Mouse (Mus musculus): ENCODE results near the gene Rnasek.

Rnasek gene

DNA sequence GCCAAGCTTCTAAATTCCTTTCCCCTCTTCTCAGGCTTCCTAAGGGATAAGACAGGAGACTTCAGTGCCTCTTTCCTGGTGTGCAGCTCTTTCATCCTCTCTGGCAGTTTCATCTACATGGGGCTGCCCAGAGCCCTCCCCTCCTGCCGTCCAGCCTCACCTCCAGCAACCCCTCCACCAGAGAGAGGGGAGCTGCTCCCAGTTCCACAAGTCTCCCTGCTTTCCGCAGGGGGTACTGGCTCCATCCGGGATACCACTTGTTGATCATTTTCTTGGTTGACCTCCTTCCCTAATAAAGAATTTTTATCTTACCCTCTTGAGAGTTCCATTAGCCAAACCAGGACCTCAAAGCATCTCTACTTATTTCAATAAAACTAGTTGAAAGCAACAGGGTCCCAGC lies 23.5 kb downstream of the Rnasek start:
- no peak for DNase-seq (ENCODE audit: low spot score)

DNA sequence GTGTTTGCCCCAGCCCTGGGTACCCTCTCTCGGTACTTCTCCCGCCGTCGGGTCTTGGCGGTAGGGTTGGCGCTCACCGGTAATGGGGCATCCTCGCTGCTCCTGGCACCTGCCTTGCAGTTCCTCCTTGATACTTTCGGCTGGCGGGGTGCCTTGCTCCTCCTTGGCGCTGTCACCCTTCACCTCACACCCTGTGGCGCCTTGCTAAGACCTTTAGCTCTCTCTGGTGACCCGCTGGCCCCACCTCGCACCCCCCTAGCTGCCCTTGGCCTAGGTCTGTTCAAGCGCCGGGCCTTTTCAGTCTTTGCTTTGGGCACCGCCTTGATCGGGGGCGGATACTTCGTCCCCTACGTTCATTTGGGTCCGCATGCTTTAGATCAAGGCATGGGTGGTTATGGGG lies 24.3 kb downstream of the Rnasek start:
- DNase-seq (ENCODE audit: low spot score) = peak; percentile 20

DNA sequence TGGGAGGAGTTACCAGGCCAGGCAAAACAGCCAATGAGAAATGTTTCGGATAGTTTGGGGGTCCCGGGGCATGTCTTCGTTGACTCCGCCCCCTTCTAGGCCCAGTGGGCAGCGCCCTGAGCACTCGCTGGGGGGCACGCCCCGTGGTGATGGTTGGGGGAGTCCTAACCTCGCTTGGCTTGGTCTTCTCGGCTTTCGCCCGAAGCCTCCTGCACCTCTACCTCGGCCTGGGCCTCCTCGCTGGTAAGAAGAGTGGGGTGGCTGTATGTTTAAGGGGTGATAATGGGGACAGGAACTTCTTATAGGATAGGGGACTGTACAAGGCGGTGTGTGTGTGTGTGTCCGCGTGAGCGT lies 24.8 kb downstream of the Rnasek start:
- DNase-seq (ENCODE audit: low spot score) = no peak

DNA sequence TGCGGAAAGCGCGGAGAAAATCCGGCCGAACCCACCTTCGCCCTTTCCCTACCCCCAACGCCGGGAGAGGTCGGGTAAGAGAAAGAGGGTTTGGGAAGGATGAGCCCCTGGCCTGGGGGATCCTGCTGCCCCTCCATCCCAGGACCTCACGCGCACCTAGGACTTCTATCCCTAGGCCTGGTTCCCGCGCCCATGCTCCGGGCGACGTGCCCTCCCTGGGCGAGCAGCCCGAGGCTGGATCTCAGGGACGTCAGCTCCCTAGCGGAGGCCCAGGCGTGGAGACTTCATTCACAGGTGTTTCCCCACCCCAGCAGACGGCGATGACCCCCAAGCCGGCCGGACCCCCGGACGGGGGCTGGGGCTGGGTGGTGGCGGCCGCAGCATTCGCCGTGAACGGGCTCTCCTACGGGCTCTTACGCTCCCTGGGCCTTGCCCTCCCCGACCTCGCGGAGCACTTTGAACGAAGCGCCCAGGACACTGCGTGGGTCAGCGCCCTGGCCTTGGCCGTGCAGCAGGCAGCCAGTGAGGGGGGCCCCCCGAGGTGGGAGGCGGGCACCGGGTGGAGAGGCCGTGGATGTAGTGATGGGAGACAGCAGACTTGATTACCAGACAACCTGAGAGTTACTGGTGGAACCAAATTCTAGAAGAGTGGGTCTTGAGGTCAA lies 25.3 kb downstream of the Rnasek start:
- peak; percentile 52 for DNase-seq (ENCODE audit: low spot score)

DNA sequence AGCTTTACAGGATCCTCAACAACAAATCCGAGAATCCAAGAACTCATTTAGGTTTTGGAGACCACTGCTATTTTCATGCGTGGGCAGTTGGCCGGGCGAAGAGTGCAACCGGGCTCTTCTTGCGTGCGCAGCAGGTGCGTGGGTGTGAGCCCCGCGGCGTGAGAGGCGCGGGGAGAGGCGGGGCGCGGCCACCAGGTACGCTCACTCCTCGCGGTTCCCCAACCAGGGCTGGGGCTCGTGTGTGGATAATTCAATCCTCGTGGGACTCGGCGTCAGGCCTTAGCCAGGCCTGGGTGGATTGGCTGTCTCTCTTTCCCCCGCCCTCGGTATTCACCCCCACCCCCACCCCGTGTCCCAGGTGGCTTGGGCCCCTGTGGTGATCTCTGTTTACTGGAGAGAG lies 25.9 kb downstream of the Rnasek start:
- no peak for DNase-seq (ENCODE audit: low spot score)

DNA sequence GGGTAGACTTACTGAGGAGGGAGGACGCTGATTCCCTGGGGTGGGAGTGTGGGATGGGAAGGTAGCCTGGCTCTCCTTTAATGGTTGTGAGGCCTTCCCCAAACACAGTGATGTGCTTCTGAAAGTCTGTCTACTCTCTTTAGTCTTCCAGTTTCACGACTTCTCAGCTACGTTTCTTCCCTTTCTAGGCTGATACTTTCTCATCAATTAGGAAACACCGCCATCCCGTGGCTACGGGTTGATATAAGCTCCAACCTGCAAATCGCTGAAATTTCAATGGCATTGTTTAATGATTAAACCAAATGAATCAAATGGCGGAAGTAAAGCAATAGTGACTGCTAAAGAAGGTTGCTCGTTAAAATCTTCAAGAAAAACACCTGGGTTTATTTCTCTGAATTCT lies 26.7 kb downstream of the Rnasek start:
- peak; percentile 58 for DNase-seq (ENCODE audit: low spot score)

DNA sequence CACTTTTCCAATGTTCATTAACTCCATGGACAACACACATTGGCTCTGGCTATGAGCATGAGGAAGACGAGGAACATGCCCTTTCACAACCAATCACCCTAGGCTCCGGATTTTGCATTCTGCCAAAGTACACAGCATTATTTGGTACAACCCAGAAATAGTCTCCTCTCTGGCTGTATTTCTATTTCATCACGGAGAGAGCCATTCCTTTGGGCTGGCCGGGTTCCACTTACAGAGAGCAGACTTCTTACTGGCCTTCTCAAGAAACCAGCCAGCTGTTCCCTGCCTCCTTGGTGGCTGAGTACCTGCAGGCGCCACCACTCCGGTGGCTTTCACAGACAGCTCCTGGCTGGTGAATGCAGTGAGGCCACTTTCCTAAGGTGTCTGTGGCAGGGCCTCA lies 27.2 kb downstream of the Rnasek start, which contains the start of gene Slc16a11:
TSS of gene Slc16a11 (plus strand) at position 330 of the 400 bp plus-strand sequence.
- DNase-seq (ENCODE audit: low spot score) = no peak

DNA sequence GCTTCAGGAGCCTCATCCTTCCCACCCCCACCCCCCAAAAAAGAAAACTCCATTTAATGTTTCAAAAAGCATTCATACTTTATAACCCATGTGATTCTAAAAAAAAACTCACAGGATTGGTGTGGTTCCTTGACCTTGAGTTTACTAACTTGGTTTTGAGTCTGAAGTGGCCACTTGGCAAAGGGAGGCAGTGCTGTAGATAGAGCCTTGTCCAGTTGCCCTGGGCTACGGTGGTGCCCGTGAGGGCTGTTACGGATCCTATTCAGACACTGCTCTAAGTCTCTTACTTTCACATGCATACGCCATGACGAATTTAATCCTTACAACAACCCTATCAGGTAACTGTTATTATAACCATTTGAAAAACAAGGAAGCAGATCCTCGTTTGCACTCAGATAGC lies 27.7 kb downstream of the Rnasek start:
- no peak for DNase-seq (ENCODE audit: low spot score)

DNA sequence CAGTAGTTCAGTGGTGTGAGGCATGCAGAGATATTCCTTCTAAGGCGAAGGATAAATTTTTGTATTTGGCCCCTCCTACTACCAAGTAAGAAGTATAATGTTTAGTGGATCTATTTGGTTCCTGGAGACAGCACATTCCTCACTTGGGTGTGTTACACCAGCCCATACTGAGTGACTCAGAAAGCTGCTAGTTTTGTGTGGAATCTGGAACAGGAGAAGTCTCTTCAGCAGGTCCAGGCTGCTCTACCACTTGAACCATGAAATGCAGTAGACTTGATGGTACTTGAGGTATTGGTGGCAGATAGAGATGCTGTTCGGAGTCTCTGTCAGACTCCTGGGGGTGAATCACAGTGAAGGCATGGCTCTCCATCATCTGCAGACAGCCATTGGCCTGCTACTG lies 29.0 kb downstream of the Rnasek start:
- DNase-seq (ENCODE audit: low spot score) = no peak

DNA sequence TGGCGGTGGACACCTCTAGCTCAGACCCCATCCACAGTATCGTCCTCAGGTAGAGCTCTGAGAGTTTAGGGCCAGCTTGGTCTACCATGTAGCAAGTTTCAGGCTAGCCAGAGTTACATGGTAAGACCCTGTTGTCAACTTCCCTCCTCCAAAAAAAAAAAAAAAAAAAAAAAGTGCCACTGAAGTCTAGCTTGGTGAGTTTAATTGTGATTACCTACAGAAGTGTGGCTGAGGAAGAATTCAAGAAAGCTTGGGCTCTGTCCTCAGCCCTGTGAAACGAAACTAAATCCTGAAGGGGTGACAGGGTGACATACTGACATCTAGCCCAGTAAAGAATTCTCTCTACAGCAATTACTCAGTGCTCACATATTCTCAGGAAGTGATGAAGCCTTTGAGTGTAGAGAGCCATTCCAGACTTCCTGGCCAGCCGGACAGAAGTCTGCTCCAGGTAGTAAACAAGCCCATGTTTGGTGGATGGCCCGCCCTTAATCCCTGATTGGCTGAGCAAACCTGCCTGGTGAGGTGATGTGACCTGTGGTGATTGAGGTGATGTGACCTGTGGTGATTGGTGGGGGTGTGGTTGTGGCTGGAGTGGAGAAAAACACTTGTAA lies 30.8 kb downstream of the Rnasek start:
- no peak for DNase-seq (ENCODE audit: low spot score)

DNA sequence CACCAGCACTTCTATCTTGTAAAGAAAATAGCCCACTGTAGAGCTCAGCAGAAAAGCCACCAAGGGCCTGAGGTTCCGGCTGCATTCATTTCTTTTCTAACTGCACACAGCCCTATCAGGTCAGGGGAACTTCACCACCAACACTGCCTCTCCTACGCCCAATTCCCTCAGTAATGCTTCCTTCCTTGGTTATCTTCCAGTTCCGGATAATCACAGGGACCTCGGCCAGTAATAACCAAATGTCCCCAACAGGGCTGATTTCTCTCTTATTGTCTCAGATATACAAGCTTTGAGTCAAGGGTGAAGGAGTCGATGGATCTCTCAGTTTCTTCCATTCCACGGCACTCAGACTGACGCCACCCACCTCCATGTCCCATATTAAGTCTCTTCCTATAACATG lies 32.4 kb downstream of the Rnasek start:
- no peak for DNase-seq (ENCODE audit: low spot score)

DNA sequence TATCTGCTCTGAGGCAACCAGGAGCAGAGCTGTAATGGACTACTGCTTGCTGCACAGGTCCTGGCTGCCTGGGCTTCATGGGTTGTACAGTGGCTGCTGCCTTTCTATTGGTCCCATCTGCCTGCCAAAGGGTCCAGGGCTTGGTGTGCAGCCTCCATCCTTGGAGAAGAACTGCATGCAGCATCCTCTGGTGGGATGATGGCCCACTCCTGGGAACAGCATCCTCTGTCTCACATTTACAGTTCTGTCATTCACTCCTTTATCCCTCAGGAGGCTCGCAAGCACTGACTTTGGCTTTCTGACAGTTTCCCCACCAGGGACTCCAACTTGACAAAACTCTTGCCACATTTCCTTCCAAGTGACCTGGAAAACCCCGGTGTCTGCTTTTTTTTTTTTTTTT lies 32.8 kb downstream of the Rnasek start:
- DNase-seq (ENCODE audit: low spot score) = no peak

DNA sequence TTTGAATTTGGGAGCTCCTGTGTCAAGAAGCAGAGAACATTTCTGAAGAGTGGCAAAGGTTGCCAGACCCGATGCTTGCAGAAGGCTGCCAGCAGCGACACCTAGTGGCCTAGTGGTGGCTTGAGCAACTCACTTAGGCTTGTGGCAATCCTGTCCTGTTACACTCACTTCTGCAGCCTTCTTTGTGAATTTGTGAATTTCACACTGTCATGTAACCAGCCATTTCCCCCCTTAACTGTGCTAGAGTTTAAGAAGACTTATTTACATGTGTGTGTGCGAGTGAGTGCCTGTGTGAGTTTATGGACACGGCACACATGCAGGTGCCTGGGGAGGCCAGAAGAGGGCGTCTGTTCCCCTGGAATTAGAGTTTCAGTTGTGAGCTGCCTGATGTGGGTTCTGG lies 38.0 kb downstream of the Rnasek start:
- DNase-seq (ENCODE audit: low spot score) = peak; percentile 83

DNA sequence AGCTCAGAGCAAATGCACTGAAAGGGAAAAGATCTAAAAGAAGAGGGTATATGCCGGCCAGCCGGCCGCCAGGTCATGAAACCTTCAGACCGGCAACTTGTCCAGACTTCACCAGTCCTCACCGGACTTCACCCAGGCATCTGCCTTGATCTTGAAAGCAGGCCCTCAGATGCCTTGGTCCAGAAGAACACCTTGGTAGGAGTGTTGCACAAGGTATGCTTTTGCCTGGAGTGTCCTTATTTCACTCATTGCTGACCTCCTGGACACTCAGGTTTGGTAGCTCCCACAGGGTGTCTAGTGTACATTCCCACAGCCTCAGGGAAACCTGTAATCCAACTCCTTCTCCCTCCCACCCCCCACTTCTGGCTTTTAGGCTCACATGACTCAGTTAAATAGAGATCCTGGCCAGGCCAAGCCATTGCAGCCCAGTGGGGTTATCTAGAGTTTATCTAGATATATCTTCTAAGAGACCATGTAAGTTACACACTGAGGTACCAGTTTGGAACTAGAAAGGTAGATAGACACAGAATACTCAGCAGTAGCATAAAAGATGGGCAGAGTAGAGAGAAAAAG lies 39.5 kb downstream of the Rnasek start:
- DNase-seq (ENCODE audit: low spot score) = no peak

DNA sequence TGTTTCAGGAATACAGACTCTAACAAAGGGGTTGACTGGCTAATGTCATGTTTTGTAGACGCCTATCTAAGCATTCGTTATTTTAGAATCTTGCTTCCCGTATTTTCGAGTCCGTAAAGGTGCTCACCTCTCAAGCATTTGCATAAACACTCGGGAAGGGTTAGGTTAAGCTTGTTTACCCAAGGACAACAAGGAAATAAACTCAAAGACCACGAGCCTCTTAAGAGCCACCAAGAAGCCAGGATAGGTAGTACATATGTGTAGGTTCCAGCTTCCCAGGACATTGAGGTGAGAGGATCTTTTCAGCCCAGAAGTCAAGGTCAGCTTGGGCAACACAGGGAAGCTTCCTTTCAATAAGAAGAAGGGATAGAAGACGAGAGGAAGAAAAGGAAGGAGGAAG lies 40.5 kb downstream of the Rnasek start:
- no peak for DNase-seq (ENCODE audit: low spot score)

DNA sequence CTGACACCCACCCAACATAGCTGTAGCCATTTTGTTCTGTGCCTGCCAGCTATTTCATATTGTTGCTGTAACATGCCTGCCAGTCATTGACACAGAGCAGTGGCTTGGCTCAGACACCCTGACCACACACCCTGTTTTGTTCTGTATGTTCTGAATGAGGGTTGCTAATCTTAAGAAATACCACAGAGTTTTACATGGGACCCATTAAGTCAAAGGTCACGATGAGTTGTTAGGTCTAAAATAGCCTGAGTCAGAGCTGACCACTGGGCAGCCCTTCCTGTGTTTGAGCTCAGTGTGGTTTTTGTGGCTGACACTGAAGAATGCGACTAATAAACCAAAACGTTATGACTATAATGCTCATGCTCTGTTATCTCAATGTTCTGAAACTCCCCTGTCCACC lies 41.3 kb downstream of the Rnasek start:
- no peak for DNase-seq (ENCODE audit: low spot score)

DNA sequence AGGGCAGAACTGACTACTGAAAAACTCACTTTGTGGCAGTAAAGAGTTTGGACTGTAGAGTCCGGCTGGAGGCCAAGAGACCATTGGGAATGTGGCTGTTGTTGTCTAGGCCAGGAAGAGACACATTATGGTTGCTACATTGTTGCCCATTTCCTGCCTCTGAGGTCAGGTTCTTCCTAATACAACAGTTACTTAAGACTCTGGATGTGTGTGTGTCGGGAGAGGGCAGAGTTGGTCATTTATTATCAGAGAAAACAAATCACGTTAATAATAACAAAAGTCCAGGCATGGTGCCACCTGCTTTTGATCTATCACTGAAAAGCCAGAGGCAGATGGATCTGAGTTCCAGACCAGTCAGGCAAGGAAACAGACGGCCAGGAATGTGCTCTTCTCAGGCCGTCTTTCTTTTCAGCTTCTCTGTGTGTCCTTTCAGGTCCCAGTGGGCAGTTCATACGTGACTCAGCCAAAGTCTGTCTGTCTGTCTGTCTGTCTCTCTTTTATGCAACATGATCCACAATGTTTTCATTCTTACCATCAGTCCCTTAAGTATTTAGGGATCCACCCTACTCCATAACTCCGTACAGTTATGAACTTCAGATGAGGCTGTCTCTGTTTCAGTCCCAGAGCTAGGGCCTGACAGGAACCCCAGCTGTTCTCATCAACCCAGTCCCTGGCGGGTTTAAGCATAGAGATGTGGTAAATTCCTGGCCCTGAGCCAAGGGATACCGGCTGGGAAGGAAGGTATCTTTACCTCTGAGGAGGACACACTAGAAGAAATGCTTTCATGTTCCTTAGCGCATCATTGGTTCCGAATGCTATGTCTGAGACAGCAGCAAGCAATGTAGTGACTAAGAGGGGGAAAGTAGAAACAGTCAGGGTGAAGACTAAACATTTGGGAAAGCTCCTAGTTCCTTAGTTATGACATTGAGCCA lies 46.0 kb downstream of the Rnasek start:
- no peak for DNase-seq (ENCODE audit: low spot score)

DNA sequence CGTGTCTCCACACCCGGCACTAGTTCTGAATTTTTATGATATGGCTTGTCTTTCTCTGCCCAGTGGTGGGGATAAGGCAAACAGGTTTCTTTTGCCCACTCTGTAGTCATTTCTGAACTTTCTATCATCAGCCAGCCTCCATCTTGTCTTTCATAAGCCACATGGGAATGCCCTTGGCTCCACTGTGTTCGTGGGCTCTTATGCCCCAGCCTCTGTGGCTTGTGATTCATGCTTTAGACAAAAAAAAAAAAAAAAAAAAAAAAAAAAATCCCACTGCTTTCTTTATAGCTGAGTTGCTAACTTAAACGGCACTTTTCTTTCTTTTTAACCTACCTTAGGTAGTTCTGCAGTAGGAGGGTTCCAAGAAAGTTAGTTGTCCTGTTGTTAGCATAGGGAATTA lies 47.5 kb downstream of the Rnasek start:
- DNase-seq (ENCODE audit: low spot score) = no peak

DNA sequence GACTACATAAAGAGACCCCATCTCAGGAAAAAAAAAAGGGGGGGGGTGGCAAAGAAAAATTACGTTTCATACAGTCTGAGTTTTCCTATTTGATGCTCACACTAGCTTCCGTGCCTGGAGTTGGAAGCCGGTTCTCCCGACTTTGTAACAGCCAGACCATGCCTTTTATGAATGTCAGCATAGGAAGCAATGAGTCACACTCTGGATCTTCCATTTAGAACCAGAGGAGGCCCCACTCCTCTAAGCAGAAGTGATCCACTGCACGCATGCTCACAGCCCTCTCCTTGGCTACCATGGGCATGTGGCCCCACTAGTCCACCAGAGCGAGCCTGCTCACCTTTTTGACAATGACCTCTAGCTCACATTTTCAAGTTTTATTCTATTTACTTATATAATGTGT lies 48.5 kb downstream of the Rnasek start:
- no peak for DNase-seq (ENCODE audit: low spot score)

DNA sequence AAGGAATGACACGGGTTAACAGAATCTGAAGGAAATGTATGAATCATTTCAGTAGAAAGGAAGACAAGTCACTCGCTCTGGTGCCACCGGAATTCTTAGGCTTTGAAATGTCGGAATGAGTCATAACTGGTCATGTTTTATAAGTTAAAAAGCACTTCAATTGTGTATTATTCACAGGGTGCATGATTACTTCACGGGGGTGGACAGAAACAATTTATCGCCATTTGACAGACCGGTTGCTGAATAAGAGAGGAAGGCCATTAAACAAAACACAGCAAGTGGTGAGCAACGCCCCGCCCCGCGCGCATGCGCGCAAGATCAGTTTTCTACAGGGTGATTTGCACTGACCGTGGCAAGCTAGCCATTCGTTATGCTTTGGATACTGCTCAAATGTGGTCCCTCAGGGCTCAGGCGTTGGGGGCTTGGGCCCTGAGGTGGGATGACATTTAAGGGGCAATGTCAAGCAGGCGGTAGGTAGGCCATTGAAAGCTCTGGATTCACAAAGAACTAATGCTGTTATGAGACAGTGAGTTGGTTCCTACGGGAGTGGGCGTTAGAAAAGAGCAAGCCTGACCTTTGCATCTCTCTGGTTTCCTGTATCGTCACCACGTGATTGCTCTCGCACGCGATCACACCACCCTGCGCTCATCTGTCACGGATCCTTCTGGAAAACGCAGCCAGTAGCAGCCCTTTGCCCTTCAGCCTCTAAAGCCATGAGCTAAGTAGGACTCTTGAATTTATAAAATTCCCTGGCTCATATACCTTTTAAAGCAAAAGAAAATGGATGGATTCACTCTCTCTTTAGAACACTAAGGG lies 50.1 kb downstream of the Rnasek start:
- DNase-seq (ENCODE audit: low spot score) = no peak

All from ovary, postnatal 36 days (tissue).